Mouse (Mus musculus) stomach, postnatal 0 days (tissue): ENCODE measurements around the gene Rps7. TPM values are rescaled to one million over a fixed set of nuclear protein-coding genes. Genes with fewer than 3 reads are reported as not detected.

Experiments
- ATAC-seq: fragments of 200-750 bp; cut with Nextera tagmentation; 2 replicates; pipeline ENCODE4 v1.8.0; 2017; ENCODE audit not compliant: low FRiP score, low TSS enrichment
- DNase-seq: peaks from one replicate; pipeline ENCODE4 v3.0.0-alpha.2; 2016; ENCODE audit warnings: low spot score
- H3K27ac ChIP-seq: fragments of 300-500 bp; sonication (generic); replicated peaks from 2 replicates; pipeline ENCODE4 v1.5.1; 2014; ENCODE audit warnings: mild to moderate bottlenecking, control low read depth
- H3K27me3 ChIP-seq: fragments of 300-500 bp; sonication (generic); 2 replicates; pipeline ENCODE4 v1.6.1; 2014; ENCODE audit warnings: low read length; ENCODE audit not compliant: control insufficient read depth, insufficient read depth
- H3K36me3 ChIP-seq: fragments of 300-500 bp; sonication (generic); 2 replicates; pipeline ENCODE4 v1.6.1; 2014; ENCODE audit warnings: low read length, mixed read lengths; ENCODE audit not compliant: control insufficient read depth, insufficient read depth
- H3K4me1 ChIP-seq: fragments of 300-500 bp; sonication (generic); replicated peaks from 2 replicates; pipeline ENCODE4 v1.6.1; 2014; ENCODE audit warnings: antibody characterized with exemption; ENCODE audit not compliant: control insufficient read depth, insufficient read depth
- H3K4me2 ChIP-seq: fragments of 300-500 bp; sonication (generic); replicated peaks from 2 replicates; pipeline ENCODE4 v1.6.1; 2014; ENCODE audit warnings: low read depth, mild to moderate bottlenecking, control low read depth, moderate library complexity
- H3K4me3 ChIP-seq: fragments of 300-500 bp; sonication (generic); 2 replicates; pipeline ENCODE4 v1.5.1; 2014; ENCODE audit warnings: low read depth, low read length, control low read depth
- H3K9ac ChIP-seq: fragments of 300-500 bp; sonication (generic); 2 replicates; pipeline ENCODE4 v1.6.1; 2014; ENCODE audit warnings: mild to moderate bottlenecking, low read length, control low read depth, mixed read lengths
- H3K9me3 ChIP-seq: fragments of 300-500 bp; sonication (generic); 2 replicates; pipeline ENCODE4 v1.6.1; 2016; ENCODE audit warnings: low read length; ENCODE audit not compliant: control insufficient read depth
- CTCF ChIP-seq: IDR thresholded peaks from 2 replicates; pipeline ENCODE4 v1.5.1; 2016; ENCODE audit warnings: antibody characterized with exemption, low read depth, mild to moderate bottlenecking, moderate library complexity
- EP300 ChIP-seq: optimal IDR thresholded peaks from 2 replicates; pipeline ENCODE3; 2016; ENCODE audit warnings: antibody characterized with exemption
- WGBS: fragments of 180-500 bp; shearing (Covaris S2); extraction: QIAGEN DNeasy Blood & Tissue Kit; methylation state at CpG from one replicate; pipeline ENCODE4 v1.1.7; 2014; 5-methylcytosine and 5-hydroxymethylcytosine counted together
- polyA plus RNA-seq: library from polyadenylated mRNA; unstranded; fragments of >200 nt; fragmentation: Nextera tagmentation; extraction: Ambion mirVana; gene quantifications from 2 replicates; pipeline ENCODE4 v1.2.1, GENCODE M21; 2015

Gene Rps7
- polyA plus RNA-seq, 1 experiment from 2014 or later, result 771 TPM

DNA sequence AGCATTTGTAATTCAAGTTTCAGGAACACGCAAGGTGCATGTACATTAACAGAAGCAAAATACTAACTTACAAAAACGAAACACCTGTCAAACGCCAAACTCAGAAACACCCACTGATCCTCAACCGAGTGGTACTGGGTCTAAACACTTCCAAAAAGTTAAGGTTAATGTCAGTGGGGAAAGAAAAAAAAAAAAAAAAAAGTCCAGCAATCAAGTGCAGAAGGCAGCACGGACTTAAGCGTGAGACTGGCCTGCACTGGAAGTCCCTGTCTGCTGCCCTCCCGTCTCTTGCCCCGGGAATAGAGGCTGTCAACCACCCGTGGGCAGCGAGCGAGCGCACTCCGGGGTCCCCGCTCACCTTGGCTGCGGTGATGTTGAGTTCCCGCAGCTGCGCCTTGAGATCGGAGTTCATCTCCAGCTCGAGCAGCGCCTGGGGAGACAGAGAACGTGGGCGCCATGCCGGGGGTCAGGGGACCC is 657 bp downstream of the Rps7 start:
- DNase-seq, result no peak
- peak overlapping the region; percentile 97 for H3K9ac ChIP-seq
- WGBS, result 1% methylated on average over 23 of the region's 23 CpGs
- no peaks in the 10 kb centered on the region for H3K27me3 ChIP-seq
- no peaks in the 10 kb centered on the region for H3K9me3 ChIP-seq
- H3K27ac ChIP-seq, result peak overlapping the region; percentile 93
- peak overlapping the region; percentile 86 for H3K4me3 ChIP-seq
- peaks cover 33% of the 10 kb centered on the region for H3K36me3 ChIP-seq
- peak; percentile 0; the same call in 1 of the 2 replicates for ATAC-seq
- peaks cover 5% of the 10 kb centered on the region; the same call in 1 of the 2 replicates for H3K4me1 ChIP-seq
- no peak for TF ChIP-seq CTCF
- peak overlapping the region; percentile 66 for H3K4me2 ChIP-seq

DNA sequence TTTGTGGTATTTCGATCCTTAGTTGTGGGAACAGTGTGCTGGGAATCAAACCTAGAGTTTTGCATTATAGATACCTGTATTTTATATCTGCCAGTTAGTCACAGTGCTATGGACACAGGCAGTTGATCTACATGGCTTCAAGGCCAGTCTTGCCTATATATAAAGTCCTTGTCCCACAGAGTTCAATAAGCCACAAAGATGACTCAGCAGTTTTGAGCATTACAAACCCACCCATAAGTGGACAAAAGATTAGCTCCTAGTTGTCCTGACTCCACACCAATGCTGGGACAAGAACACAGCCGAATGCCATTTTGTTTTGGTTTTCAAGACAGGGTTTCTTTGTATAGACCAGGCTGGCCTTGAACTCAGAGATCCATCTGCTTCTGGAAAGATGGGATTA is 7.3 kb downstream of the Rps7 start:
- Histone ChIP-seq H3K9me3 (no peaks in the 10 kb centered on the region), H3K27ac (no peak overlapping the region), H3K4me3 (no peak overlapping the region), H3K36me3 (peaks cover 36% of the 10 kb centered on the region), H3K9ac (no peak overlapping the region), H3K27me3 (no peaks in the 10 kb centered on the region), H3K4me1 (no peaks in the 10 kb centered on the region), H3K4me2 (no peak overlapping the region)
- WGBS, result 91% methylated on average over 2 of the region's 2 CpGs
- no peak for TF ChIP-seq CTCF
- TF ChIP-seq EP300, result no peak
- ATAC-seq, result no peak
- no peak for DNase-seq

DNA sequence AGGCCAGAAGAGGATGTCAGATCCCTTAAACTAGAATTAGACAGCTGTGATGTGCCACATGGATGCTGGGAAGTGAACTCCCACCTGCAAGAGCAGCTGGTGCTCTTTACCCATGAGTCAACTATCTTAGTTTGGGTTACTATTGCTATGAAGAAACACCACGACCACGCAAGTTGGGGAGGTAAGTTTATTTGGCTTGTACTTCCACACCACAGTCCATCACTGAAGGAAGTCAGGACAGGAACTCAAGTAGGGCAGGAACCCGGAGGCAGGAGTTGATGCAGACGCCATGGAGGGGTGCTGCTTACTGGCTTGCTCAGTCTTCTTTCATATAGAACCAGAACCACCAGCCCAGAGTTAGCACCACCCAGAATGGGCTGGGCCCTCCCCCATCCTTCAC is 8.7 kb downstream of the Rps7 start:
- Histone ChIP-seq H3K4me2 (no peak overlapping the region), H3K4me1 (no peaks in the 10 kb centered on the region; the same call in 1 of the 2 replicates), H3K9ac (no peak overlapping the region), H3K27ac (no peak overlapping the region), H3K9me3 (no peaks in the 10 kb centered on the region), H3K4me3 (no peak overlapping the region), H3K27me3 (no peaks in the 10 kb centered on the region), H3K36me3 (peaks cover 28% of the 10 kb centered on the region)
- no peak for DNase-seq
- 51% methylated on average over 4 of the region's 4 CpGs for WGBS
- TF ChIP-seq EP300 (no peak), CTCF (no peak)
- ATAC-seq, result no peak

DNA sequence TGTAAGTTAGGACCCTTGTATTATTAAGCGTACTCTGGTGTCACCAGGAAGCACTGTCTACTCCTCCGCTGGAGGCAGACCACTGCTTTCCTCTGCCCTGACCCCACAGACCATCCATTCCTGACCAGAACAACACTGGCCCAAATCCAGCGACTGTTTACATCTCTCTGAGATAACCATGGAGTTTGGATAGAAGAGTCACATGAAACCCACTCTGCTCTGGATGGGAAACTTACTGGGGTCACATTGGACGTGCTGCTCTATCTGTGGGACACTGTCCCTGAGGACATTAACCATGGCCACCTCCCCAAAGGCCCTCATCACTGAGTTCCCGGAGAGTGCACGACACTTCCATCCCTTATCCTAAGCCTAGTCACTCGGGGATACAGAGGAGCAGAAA is 10.3 kb downstream of the Rps7 start:
- 72% methylated on average over 7 of the region's 7 CpGs for WGBS
- H3K9me3 ChIP-seq, result no peaks in the 10 kb centered on the region
- no peak overlapping the region for H3K9ac ChIP-seq
- H3K4me3 ChIP-seq, result no peak overlapping the region
- TF ChIP-seq EP300 (no peak), CTCF (no peak)
- H3K36me3 ChIP-seq, result peaks cover 13% of the 10 kb centered on the region
- no peaks in the 10 kb centered on the region for H3K27me3 ChIP-seq
- no peak for ATAC-seq
- peaks cover 3% of the 10 kb centered on the region; the same call in 1 of the 2 replicates for H3K4me1 ChIP-seq
- no peak for DNase-seq
- no peak overlapping the region for H3K4me2 ChIP-seq
- no peak overlapping the region for H3K27ac ChIP-seq

DNA sequence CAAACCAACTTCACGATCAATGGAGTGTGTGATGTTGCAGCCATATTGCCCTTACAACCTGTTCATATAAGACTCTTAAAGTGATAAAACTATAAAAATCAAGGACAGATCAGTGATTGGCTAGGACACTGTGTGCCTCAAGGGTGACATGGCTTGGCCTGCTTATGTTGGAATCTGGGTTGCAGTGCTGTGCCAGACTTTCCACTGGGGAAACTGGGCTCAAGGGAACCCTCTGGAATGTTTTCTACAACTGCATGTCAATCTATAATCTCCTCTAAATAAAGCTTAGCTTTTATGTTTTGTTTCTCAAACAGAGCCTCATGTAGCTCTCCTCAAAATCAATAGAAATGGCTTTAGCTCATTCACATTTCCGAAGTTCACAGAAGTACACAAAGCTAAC is 11.5 kb downstream of the Rps7 start:
- no peak for ATAC-seq
- DNase-seq, result no peak
- 66% methylated on average over 2 of the region's 2 CpGs for WGBS
- Histone ChIP-seq H3K4me3 (no peak overlapping the region), H3K36me3 (peaks cover 6% of the 10 kb centered on the region), H3K9ac (no peak overlapping the region), H3K4me1 (peaks cover 3% of the 10 kb centered on the region; the same call in 1 of the 2 replicates), H3K27me3 (no peaks in the 10 kb centered on the region), H3K4me2 (no peak overlapping the region), H3K27ac (no peak overlapping the region), H3K9me3 (no peaks in the 10 kb centered on the region)
- no peak for TF ChIP-seq EP300

DNA sequence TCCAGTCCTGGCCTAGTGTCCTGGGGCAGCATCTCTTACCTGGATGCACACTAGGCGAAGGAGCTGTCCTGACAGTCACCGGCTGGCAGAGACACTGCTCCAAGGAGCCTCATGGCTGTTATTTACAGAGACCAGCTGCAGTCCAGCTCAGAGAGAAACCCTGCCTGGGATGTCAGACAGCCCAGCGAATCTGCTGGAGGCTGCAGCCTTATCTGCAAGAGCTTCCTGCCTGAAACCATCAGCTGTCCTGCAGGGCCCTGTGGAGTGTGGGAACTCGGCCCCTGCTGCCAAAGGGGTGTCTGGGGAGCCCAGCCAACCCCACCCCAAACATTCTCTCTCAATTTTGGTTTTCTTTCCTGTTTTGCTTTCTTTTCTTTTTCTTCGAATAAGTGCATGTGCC is 12.6 kb downstream of the Rps7 start, which contains the start of gene Colec11:
Gene Colec11 (minus strand): TSS at position 183 of the 400 bp plus-strand sequence.
- no peak within 1 kb of the TSS for H3K9ac ChIP-seq
- no peak within 1 kb of the TSS for H3K27ac ChIP-seq
- H3K4me1 ChIP-seq, result peaks cover 3% of the 10 kb centered on the region; the same call in 1 of the 2 replicates
- H3K4me2 ChIP-seq, result no peak within 1 kb of the TSS
- H3K4me3 ChIP-seq, result no peak within 1 kb of the TSS
- peaks cover under 1% of the 10 kb centered on the region; the same call in 1 of the 2 replicates for H3K36me3 ChIP-seq
- ATAC-seq (no peak), DNase-seq (no peak)
- 25% methylated on average over 5 of the region's 5 CpGs for WGBS
- H3K27me3 ChIP-seq, result no peaks in the 10 kb centered on the region
- TF ChIP-seq EP300 (no peak), CTCF (no peak)
- no peaks in the 10 kb centered on the region for H3K9me3 ChIP-seq
